Mouse (Mus musculus) embryonic facial prominence, embryonic 11.5 days (tissue): ENCODE results near the gene Nags. TPM values are rescaled to one million over a fixed set of nuclear protein-coding genes. Genes with fewer than 3 reads are reported as not detected.
A peak's percentile ranks its signal among the peaks of the same experiment; 100 is the strongest.

Source experiments
- ATAC-seq: fragments of 200-750 bp; cut with Nextera tagmentation; replicated peaks from 2 replicates; pipeline ENCODE4 v1.8.0; 2017; ENCODE audit warnings: low read depth; ENCODE audit not compliant: insufficient number of reproducible peaks, low FRiP score, low TSS enrichment
- DNase-seq: peaks from one replicate; pipeline ENCODE4 v3.0.0-alpha.2; 2015; ENCODE audit warnings: low spot score
- H3K27ac ChIP-seq: fragments of 300-500 bp; sonication (generic); replicated peaks from 2 replicates; pipeline ENCODE4 v1.5.1; 2014; ENCODE audit warnings: mild to moderate bottlenecking, low read depth, low read length, control low read depth
- H3K27me3 ChIP-seq: fragments of 300-500 bp; sonication (generic); 2 replicates; pipeline ENCODE4 v1.6.1; 2014; ENCODE audit warnings: mild to moderate bottlenecking, low read length, moderate library complexity, mixed read lengths; ENCODE audit not compliant: control insufficient read depth, insufficient read depth
- H3K36me3 ChIP-seq: fragments of 300-500 bp; sonication (generic); replicated peaks from 2 replicates; pipeline ENCODE4 v1.6.1; 2014; ENCODE audit warnings: low read depth, mild to moderate bottlenecking, low read length, moderate library complexity, mixed read lengths; ENCODE audit not compliant: control insufficient read depth, insufficient read depth
- H3K4me1 ChIP-seq: fragments of 300-500 bp; sonication (generic); 2 replicates; pipeline ENCODE4 v1.6.1; 2014; ENCODE audit warnings: low read length, mixed read lengths; ENCODE audit not compliant: control insufficient read depth, insufficient read depth
- H3K4me2 ChIP-seq: fragments of 300-500 bp; sonication (generic); 2 replicates; pipeline ENCODE4 v1.6.1; 2014; ENCODE audit warnings: low read depth, mild to moderate bottlenecking, control low read depth, low read length, moderate library complexity
- H3K4me3 ChIP-seq: fragments of 300-500 bp; sonication (generic); 2 replicates; pipeline ENCODE4 v1.5.1; 2014; ENCODE audit warnings: low read depth, low read length, control low read depth
- H3K9ac ChIP-seq: fragments of 300-500 bp; sonication (generic); replicated peaks from 2 replicates; pipeline ENCODE4 v1.6.1; 2014; ENCODE audit warnings: mild to moderate bottlenecking, control low read depth, low read length
- H3K9me3 ChIP-seq: fragments of 300-500 bp; sonication (generic); replicated peaks from 2 replicates; pipeline ENCODE4 v1.6.1; 2016; ENCODE audit warnings: mild to moderate bottlenecking, low read length, inconsistent platforms, mixed read lengths; ENCODE audit not compliant: control insufficient read depth
- WGBS: fragments of 180-500 bp; shearing (Covaris S2); extraction: QIAGEN DNeasy Blood & Tissue Kit; methylation state at CpG from one replicate; pipeline ENCODE4 v1.1.7; 2014; 5-methylcytosine and 5-hydroxymethylcytosine counted together
- polyA plus RNA-seq: library from polyadenylated mRNA; unstranded; fragments of >200 nt; fragmentation: Nextera tagmentation; extraction: Ambion mirVana; gene quantifications from 2 replicates; pipeline ENCODE4 v1.2.1, GENCODE M21; 2014

The Nags gene
- polyA plus RNA-seq, 1 experiment from 2014 or later = not detected

DNA sequence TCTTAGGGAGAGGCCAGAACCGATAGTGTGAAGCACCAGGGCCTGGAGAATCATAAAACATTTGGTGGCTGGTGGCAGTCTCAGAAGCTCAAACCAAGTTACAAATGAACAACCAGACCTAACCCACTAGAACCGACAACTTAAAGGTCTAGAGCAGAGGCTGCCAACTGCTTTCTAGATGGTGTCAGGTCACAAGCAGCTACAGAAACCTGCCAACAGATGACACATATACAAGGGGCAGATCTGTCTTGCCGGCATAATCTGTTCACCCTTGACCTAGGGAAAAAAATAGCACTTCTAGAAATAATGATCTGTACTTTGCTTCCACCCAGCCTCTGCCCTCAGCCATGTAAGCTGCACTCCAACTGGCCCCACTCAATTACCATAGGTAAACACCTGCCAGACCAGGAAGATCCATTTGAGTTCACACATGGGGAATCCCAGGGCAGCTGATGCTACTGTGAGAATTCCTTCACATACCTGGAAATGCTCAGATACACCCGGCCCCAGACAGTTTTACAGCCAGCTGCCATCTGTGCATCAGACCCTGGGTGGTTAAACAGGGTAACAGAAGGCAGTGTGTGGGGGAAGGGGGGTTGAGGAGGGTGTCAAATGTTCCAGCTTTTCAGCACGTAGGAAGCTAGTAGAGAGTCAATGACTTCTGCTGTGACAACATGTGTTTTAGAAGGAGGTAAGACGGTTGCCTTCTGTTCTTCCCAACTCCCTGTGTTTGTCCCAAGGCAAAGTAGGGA is 20.8 kb downstream of the Nags start:
- no peak overlapping the region for H3K27ac ChIP-seq
- no peak for ATAC-seq
- H3K4me2 ChIP-seq = no peak overlapping the region
- 70% methylated on average over 6 of the region's 6 CpGs for WGBS
- no peaks in the 10 kb centered on the region for H3K9me3 ChIP-seq
- H3K9ac ChIP-seq = no peak overlapping the region
- no peaks in the 10 kb centered on the region for H3K27me3 ChIP-seq
- H3K4me3 ChIP-seq = no peak overlapping the region
- no peaks in the 10 kb centered on the region; the same call in none of the 2 replicates for H3K36me3 ChIP-seq
- H3K4me1 ChIP-seq = no peaks in the 10 kb centered on the region
- no peak for DNase-seq

DNA sequence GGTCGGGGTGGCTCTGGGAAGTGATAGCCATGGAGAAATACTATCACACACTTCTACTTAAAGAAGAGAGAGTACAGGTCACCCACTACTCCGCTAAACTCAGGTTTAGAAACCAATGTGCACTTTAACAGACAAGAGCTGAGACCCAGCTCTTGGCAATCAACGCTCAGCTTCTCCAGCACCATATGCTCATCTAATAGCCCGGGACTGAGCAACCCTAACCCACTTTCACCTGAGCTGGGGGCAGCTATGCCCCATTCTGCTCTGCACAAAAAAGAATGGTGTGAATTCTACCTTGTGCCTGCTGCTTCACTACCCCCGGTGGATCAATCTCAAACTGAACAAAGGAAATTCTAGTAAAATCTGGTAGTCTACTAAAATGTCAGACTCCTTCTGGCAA is 22.2 kb downstream of the Nags start:
- no peaks in the 10 kb centered on the region for H3K27me3 ChIP-seq
- no peak for DNase-seq
- ATAC-seq = no peak
- no peak overlapping the region for H3K4me2 ChIP-seq
- H3K9ac ChIP-seq = no peak overlapping the region
- 94% methylated on average over 5 of the region's 5 CpGs for WGBS
- H3K4me1 ChIP-seq = no peaks in the 10 kb centered on the region
- H3K9me3 ChIP-seq = no peaks in the 10 kb centered on the region
- no peak overlapping the region for H3K27ac ChIP-seq
- no peak overlapping the region for H3K4me3 ChIP-seq
- no peaks in the 10 kb centered on the region; the same call in none of the 2 replicates for H3K36me3 ChIP-seq

DNA sequence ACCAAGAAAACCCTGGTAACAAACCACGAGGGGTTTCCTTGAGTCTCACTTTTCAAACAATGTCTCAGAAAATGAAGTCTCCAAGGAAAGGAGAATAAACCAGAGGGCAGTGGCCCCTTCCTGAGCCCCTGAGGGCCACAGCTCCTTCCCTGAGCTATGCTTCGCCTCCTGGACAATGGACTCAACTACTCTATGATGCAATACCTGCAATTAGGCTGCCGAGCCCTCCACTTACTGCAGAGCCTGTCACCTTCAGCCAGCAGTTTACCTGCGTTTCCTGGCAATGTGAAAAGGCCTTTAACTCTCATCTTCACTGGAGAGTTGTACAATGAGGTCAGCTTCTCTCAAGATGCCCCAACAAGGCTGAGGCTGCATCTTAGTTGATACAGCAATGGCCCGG is 23.4 kb downstream of the Nags start:
- Histone ChIP-seq H3K36me3 (no peaks in the 10 kb centered on the region; the same call in 1 of the 2 replicates), H3K4me3 (no peak overlapping the region), H3K4me2 (no peak overlapping the region), H3K9me3 (no peaks in the 10 kb centered on the region), H3K4me1 (no peaks in the 10 kb centered on the region), H3K9ac (no peak overlapping the region), H3K27me3 (no peaks in the 10 kb centered on the region), H3K27ac (no peak overlapping the region)
- ATAC-seq = no peak
- no peak for DNase-seq
- WGBS = 88% methylated on average over 5 of the region's 5 CpGs

DNA sequence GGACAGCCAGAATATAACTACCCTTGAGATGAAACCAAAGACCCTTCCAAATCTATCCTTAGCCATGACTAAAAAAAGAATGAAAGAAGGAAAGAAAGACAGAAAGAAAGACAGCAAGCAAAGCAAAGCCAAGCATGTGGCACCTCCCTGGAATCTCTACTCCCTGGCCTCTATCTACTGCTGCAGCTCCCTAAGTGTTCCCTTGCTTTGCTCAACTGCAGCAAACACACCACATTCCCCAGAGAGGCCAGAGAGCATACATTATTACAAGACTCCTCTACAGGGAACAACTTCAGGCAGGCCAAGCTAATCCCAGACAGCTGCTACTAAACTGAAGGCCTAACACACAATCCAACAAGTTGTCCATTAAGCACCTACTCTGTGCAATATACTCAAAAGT is 34.5 kb downstream of the Nags start:
- H3K9ac ChIP-seq = no peak overlapping the region

DNA sequence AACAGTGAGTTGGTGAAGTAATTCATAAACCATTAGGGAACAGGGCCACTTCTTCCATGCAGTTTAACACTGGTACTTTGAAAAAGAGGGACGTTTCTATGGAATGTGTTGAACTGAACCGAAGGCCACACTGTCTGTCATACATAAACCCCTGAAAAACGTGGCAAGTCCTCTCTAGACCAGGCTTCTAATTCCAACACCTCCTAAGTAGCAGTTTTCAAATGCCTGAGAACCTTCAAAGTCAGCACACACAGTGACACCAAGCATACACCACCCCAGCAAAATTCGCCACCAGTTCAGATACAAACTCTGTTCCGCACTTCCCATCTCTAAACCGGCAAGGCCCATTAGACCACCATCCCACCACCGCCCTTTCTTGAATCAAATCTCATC is 38.9 kb downstream of the Nags start:
- Histone ChIP-seq H3K27me3 (no peaks in the 10 kb centered on the region), H3K9ac (peak overlapping the region; percentile 85), H3K27ac (peak overlapping the region; percentile 79), H3K36me3 (no peaks in the 10 kb centered on the region; the same call in 1 of the 2 replicates), H3K4me2 (peak overlapping the region; percentile 71), H3K4me1 (no peaks in the 10 kb centered on the region), H3K9me3 (no peaks in the 10 kb centered on the region), H3K4me3 (peak overlapping the region; percentile 78)
- DNase-seq (no peak), ATAC-seq (peak; percentile 26; the same call in 1 of the 2 replicates)
- 7% methylated on average over 7 of the region's 7 CpGs for WGBS

More for the DNA sequence above, 34.5 kb downstream of the Nags start:
- no peaks in the 10 kb centered on the region for H3K4me1 ChIP-seq
- ATAC-seq (no peak), DNase-seq (no peak)
- H3K36me3 ChIP-seq = no peaks in the 10 kb centered on the region; the same call in 1 of the 2 replicates
- no peaks in the 10 kb centered on the region for H3K27me3 ChIP-seq
- H3K4me2 ChIP-seq = no peak overlapping the region
- H3K9me3 ChIP-seq = no peaks in the 10 kb centered on the region
- H3K4me3 ChIP-seq = no peak overlapping the region
- no peak overlapping the region for H3K27ac ChIP-seq

DNA sequence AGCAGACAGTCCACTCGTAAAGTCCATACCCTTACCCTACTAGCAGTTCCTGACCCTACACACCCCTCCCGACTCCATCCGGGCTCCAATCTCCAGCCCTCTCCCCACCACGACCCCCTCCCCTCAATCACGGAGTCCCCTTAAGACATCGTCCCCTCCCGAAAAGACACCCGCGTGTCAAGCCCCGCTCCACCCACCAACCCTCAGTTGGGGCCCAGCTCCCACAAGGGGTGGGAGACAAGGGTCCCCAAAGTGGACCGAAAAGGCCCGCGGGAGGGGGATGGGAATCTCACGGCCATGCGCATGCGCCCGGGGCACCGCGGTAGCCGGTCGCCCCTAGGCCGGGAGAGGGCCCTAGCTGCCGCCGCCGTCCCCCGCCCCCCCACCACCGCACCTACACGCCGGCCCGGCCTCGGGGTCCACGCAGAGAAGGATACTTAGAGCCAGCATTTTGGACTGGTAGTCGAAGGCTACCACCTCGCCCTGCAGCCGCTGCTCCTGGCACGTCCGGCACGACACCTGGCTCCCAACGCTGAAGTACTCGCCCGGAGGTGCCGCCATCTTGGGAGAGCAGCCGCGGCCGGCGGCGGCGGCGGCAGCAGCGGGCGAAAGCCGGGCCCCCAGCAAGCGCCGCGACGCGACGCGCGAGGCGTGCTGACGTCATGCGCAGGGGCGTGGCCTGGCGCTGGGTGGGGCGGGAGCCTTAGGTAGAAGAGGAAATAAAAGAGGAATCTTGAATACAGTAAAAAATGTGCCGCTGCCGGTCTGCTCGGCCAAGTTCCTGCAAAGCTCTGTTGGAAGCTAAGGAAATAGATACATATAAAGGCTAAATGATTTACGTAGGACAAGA is 39.6 kb downstream of the Nags start, which contains the start of gene Lsm12:
TSS of gene Lsm12 (minus strand) at position 651 of the 850 bp plus-strand sequence.
- peak; percentile 97 for DNase-seq
- H3K4me2 ChIP-seq = peak within 1 kb of the TSS; percentile 71
- H3K27me3 ChIP-seq = no peaks in the 10 kb centered on the region
- H3K4me3 ChIP-seq = peak within 1 kb of the TSS; percentile 78
- WGBS = under 1% methylated on average over 64 of the region's 70 CpGs
- ATAC-seq = peak; percentile 64
- H3K27ac ChIP-seq = peak within 1 kb of the TSS; percentile 79
- H3K9me3 ChIP-seq = no peaks in the 10 kb centered on the region
- no peaks in the 10 kb centered on the region; the same call in 1 of the 2 replicates for H3K36me3 ChIP-seq
- peak within 1 kb of the TSS; percentile 85 for H3K9ac ChIP-seq
- no peaks in the 10 kb centered on the region for H3K4me1 ChIP-seq

GRCm38 (mm10) chr11:102185677-102186076 is 40.4 kb downstream of the Nags start:
- no peak overlapping the region for H3K27ac ChIP-seq
- peak overlapping the region; percentile 78 for H3K4me3 ChIP-seq
- ATAC-seq = no peak
- H3K9me3 ChIP-seq = no peaks in the 10 kb centered on the region
- 64% methylated on average over 3 of the region's 3 CpGs for WGBS
- DNase-seq = no peak
- no peaks in the 10 kb centered on the region for H3K27me3 ChIP-seq
- H3K4me1 ChIP-seq = no peaks in the 10 kb centered on the region
- H3K36me3 ChIP-seq = no peaks in the 10 kb centered on the region; the same call in 1 of the 2 replicates
- H3K4me2 ChIP-seq = peak overlapping the region; percentile 71
- no peak overlapping the region for H3K9ac ChIP-seq

- H3K9ac ChIP-seq = no peak overlapping the region
- H3K4me2 ChIP-seq = no peak overlapping the region
- DNase-seq (no peak), ATAC-seq (no peak)
- H3K4me3 ChIP-seq = no peak overlapping the region
- H3K36me3 ChIP-seq = no peaks in the 10 kb centered on the region; the same call in 1 of the 2 replicates
- 95% methylated on average over 1 of the region's 1 CpGs for WGBS
- no peaks in the 10 kb centered on the region for H3K4me1 ChIP-seq
- H3K27ac ChIP-seq = no peak overlapping the region
- H3K27me3 ChIP-seq = no peaks in the 10 kb centered on the region
- H3K9me3 ChIP-seq = no peaks in the 10 kb centered on the region
These were observed 40.9 kb downstream of the Nags start for GRCm38 (mm10) chr11:102186235-102186634.
